Mouse (Mus musculus) lung, adult 2 months (tissue): Measurements from ENCODE around the gene Hoxc6.

Source experiments
- CTCF ChIP-seq: fragments of 200-500 bp; IDR thresholded peaks from 2 replicates; pipeline ENCODE4 v1.5.1; 2011; ENCODE audit warnings: mild to moderate bottlenecking, low read length, control low read depth; ENCODE audit not compliant: insufficient read depth
- POLR2A ChIP-seq: fragments of 200-500 bp; IDR thresholded peaks from 2 replicates; pipeline ENCODE4 v1.6.1; 2011; ENCODE audit warnings: low read depth, mild to moderate bottlenecking, control low read depth, low read length, borderline replicate concordance; ENCODE audit errors: extremely low read depth

DNA sequence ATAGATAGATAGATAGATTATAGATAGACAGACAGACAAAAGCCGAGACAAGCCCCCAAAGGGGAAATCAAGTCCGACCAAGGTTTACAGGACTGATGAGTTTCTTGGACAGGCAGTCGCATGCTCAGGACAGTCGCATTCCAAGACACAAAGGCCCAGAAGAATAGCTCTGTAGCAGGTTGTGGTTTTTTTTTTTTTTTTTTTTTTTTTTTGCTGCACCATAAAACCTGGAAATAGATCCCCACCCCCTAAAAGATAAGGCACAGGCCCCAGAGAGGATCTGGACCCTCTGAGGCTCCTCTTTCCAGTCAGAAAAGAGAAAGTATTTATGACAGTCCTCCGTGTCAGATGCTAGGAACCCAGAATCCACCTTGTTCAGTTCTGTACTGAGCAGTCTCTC lies 10.0 kb upstream of the Hoxc6 start:
- TF ChIP-seq CTCF (no peak), POLR2A (no peak)
